Mouse (Mus musculus) heart, postnatal 0 days (tissue): ENCODE measurements around the gene Nrxn1.

Source experiments
- CTCF ChIP-seq: IDR thresholded peaks from 2 replicates; pipeline ENCODE4 v1.5.1; 2016; ENCODE audit warnings: antibody characterized with exemption, control low read depth, low read depth
- EP300 ChIP-seq: IDR thresholded peaks from 2 replicates; pipeline ENCODE4 v1.6.1; 2016; ENCODE audit warnings: antibody characterized with exemption, low read depth

DNA sequence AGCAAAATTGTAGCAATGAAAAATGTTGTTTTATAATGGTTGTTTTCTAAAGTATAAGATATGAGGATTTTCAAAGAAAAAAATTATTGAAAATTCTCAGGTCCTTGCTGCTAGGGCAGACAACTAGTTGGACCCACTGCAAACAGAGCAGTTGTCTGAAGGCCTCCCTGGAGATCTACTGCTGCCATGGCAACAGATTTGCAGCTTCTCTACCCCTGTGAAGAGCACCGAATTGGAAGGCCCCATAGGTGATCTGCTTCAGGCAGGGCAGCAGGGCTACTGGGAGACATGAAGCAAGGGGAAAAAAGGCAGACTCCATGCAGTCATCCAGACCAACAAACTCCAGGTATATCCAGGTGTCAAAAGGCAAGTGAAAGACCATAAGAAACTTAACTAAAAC lies 896.1 kb downstream of the Nrxn1 start:
- TF ChIP-seq CTCF (no peak), EP300 (no peak)
